Mouse (Mus musculus) CD4-positive, CD25-positive, alpha-beta regulatory T cell, adult 2 months (primary cell): ENCODE data around the gene Mical3.

Experiments
- DNase-seq: peaks from one replicate; pipeline ENCODE4 v3.0.0-alpha.2; 2012; ENCODE audit warnings: low read depth, low spot score

The Mical3 gene

DNA sequence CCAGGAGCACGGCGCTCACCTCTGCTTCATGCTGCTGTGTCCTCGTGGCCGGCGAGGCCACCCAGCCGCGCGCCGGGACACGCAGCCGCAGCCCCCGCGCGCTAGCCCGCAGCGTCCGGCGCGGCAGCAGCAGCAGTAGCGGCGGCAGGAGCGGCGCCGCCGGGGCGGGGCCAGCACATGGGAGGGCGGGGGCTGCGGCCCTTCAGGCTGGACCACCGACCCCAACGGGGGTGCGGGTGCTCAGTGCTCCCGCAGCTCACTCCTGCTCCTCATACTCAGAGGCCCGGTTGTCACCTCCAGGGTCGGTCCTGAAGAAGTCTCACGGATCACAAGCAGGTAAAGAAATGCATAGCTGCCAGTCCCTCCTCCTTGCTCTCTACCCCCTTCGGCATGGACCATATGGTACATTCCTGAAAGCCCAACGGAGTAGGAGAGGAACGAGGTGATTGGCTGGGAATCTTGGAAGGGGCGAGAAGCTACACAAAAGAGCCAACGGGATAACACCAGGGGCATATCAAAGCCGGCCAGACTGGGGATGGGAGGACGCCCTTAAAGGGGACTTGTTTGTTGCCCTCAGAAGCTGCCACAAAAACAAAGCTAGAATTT, 20.7 kb downstream of the Mical3 start:
- DNase-seq = peak; percentile 91

DNA sequence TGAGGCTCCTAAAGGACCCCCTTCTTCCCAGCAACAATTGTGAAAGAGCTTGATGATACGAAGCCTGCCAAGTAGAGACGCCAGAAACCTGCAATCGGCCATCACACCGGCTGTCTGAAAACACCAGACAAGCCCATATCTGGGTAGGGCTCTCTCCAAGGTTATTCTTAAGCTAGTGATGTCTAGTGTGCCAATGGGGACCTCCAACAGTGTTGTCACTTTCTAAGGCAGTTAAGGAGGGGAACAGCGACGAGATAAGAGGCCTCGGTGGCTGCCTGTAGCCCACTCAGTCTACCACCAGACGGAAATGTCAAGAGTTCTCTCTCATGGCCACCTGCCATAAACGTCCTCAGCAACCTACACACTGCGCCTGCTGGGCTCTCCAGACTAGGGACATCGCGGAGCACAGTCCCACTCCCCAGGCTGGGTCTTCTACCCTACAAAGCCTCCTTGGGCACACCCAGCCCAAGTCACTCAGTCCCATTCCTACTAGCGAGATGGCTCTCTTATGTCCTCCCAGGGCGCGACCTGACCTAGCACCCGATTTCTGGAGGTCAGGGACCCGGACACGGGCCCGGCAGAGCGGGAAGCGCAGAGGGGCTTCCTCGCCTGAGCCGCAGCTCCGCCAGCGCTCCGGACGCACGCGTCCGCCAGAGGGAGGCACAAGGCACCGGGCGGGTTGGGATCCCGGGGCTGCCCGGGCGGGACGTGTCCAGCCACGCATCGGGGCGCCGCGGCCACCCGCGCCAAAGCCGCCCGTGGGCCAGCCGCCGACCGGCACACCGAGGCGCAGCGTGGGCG, 21.4 kb downstream of the Mical3 start:
- DNase-seq = peak; percentile 46

DNA sequence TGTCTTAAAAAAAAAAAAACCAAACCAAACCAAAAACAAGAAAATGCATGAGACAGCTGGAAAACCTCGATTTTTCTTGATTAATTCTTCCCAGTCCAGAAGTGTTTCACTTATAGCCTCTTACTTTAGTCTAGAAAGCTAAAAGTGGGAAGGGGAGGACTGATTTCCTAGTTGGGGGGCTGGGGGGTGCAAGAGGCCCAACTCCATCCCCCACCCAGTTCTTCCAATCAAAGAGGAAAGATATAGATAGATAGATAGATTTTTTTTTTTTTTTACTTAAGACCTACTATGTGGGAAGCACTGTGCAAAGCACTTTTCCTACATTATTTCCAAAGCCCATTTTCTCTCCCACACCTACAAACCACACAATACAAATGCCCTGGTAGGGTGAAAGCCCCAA, 22.7 kb downstream of the Mical3 start:
- DNase-seq = no peak

DNA sequence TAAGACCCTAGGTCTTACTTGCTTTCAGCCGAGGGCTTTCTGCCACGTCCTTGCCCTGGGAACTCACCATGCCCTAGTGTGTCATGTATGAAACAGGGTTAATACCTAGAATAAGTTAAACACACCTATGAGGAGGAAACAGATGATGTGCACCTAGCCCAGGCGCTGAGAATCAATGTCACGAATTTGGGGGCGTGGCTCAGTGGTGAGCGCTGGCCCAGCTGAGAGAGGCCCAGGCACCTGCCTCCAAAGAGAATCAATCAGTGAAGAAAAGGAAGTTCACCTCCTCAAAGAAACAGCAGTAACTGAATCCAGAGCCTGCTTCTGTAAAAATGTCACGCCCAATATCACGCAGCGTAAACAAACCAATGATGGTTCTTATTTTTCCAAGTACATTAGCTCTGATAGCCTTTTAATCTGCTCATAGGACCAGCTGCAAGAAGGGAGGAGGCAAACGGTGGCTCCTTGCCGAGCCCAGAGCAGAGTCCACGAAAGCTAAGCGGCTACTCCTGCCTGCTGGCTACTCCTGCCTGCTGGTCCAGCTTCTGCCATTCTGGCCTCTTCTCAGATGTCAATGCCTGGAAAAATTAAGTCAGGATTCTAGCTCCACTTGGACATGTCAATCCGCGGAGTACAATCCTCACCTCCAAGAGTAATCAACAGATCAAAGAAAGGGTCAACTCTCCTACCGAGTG, 23.9 kb downstream of the Mical3 start:
- no peak for DNase-seq

DNA sequence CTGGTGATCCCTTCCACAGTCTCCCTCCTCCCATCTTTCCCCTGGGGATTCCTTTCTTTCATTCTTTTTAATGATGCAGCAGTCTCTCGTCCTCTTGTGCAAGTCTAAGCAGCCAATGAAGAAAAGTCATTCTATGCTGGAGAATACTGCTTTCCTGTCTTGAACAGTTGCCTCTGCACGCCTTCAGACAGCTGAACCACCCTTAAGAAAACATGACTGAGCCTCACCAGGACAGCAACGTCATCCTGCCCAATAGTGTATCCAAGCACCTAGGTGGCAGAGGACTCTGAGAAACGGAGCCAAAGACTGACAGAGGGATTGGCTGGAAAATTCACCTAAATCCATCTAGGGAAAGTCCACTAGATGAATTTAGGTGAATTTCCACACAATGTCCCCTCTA, 25.1 kb downstream of the Mical3 start:
- DNase-seq = no peak

DNA sequence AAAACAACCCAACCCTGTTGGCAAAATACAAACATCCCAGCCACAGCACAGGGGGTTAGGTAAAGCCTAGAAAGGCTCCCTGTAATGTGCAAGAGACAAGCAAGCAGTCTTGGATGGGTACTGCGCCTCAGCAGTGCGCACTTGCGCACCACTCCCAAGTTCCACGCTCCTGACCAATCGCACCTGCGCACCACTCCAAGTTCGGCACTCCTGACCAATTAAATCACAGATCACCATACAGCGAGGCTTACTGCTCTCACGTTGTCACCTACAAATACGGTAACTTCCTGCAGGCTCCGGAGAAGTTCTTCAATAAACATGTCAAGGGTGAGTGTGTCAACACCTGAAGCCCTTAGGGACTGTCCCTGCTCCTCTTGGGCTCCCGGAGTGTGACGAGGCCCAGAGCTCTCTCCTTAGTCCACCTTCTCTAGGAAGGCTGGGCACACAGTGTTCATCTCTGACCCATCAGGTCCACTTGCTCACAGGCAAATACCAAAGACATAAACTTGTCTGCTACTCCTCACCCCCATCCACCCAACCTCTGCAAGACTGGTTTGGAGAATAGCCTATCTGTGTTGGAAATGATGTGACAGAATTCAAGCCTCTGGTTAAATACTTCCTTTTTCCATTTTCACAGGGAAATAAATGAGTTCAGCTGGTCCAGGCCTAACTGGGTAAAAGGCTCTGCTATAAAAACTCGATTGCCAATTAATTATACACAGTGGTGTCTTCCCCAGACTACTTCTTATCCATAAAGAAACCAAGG, 27.2 kb downstream of the Mical3 start:
- DNase-seq = no peak

DNA sequence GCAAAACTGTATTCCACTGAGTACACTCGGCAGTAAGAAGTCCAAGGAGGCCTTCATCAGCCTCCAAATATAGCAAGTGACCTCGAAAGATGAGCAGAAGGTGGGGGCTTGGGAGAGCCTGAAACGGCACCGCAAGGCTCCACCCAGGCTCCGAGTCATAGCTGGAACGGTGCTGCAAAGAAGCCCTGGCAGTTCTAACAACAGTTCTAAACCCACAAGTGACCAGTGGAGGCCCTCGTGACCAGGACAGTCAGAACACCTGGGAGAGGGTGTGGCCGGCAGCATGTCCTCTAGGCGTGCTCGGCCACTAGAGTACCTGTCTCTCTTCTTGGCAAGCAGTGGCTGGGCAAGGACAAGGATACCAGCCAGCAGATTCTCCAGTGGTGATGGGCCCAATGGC, 27.9 kb downstream of the Mical3 start:
- DNase-seq = no peak

DNA sequence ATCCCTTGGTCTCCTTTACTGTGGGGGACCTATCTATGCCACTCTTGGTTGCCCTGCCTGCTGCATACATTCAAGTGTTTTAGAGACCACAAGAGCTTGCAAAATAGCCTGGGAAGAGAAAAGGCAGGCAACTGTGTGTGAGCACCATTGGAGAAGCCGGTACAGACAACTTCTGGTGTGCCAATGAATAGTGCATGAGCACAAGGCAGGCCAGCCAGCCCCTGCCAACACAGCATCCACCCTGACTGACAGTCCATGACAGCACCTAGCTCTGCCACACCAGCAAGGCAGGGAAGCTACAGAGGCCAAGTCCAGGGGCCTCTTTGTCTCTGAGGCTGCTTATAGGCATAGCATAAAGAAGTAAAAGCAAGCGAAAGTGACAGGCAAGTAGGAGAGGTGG, 28.7 kb downstream of the Mical3 start:
- DNase-seq = no peak

DNA sequence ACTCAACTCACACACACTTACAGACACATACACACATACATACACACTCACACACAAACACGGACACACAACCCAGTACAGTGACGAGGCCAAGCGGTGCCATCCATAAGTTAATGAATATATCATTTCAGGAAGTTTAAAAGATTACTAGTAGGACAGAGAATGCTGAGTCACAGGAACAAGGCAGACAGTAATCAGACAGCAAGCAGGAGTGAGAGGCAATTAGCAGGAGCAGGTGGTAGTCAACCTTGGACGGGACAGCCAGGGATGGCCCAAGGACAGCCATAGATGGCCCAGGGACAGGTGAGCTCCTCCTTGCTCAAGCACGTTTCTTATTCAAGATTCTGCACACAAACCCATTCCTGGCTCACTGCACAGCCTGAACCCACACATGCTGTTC, 29.6 kb downstream of the Mical3 start:
- DNase-seq = no peak

DNA sequence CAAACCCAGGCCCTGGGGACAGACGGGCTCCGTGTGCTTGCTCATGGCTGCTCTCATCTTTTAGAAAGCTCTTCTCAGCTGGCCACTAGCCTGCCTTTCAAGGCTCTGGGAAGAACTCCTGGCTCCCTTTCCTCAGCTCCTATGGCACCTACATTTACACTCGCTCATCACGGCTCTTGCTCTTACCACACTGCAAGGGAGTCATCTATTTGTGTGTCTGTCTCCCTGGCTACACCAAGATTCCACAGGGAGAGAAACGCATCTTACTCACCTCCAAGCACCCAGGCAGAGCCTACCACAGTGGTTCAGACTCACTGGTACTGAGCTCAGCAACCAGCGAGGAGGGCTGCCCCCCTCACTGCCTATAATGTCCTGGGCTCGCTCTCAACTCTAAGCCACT, 31.0 kb downstream of the Mical3 start:
- DNase-seq = no peak

DNA sequence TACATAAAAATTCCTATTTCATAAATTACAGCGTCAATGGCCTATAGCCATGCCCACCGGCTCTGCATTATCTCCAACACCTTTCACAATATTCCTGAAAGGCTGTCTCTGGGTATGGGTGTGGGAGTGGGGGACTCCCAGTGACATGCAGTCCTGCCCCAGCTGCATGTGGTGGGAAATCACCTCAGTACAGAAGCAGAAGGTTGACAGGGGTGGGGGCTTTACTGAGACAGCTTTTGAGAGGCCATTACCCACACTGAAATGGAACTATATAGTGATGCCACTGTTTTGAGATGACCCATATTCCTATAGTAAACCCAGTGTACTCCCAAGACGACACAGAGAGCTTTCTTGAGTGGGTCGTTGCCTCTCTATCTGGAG, 31.6 kb downstream of the Mical3 start:
- DNase-seq = no peak

DNA sequence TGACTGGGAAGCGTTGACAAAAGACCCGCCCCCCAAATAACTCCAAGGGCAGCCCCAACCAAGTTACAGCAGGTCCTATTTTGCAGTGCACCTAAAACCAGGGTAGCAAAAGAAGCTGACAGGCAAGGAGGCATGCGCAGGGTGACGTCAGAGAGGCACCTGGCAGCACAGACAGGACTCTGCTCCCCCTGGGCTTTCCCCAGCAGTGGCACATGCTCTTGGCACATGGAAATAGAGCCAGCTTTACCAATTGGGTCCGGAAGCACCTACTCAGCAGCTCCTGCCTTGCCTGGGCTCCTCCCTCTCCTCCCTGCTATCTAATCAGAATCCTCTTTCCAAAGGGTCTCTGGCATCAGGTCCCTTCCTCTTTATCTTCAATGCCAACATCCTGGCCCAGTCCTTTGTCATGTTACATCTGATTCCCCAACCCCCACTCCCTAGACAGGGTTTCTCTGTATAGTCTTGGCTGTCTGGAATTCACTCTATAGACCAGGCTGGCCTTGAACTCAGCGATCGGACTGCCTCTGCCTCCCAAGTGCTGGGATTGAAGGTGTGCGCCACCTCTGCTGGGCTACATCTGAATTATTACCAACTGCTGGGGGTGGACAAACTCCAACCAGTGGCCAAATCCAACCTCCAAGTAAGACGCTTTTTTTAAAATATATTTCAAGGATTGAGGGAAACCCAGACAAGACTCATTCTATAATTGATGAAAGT, 32.1 kb downstream of the Mical3 start:
- peak; percentile 58 for DNase-seq

DNA sequence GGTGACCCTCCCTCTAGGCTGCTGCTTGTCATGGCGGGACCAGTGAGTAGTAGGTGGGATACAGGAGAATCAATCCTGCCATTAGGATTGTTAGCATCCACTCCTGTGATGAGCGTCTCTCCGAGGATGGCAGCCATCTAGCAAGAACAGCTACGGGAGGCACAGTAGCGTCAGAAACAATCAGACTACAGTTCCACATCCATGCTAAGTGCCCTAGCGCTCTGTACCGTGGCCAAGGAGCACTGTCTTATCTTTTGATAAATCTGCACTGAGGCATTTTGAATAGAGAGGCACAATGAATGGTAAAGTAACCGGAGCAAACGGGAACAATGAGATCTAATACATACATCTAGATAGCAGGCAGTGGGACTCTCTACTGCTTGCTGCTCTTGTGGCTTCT, 32.7 kb downstream of the Mical3 start:
- DNase-seq = no peak

DNA sequence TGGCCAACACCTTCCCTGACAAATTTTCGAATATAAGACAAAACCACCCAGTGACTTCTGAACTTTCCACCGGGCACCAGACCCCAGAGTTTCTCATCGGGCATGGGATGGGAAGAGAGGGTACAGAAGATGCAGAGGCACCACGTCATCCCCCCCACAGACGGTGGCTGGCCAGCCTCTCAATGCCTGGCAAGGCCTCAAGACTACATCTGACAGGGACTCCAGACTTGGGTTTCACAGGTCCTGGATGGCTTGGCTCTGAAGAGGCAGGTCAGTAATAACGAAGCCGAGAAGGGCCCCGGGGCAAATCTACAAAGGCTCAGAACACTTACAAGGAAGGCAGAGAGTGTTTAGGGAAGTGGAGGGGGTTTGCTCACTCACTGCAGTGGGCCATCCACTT, 33.9 kb downstream of the Mical3 start:
- DNase-seq = no peak

DNA sequence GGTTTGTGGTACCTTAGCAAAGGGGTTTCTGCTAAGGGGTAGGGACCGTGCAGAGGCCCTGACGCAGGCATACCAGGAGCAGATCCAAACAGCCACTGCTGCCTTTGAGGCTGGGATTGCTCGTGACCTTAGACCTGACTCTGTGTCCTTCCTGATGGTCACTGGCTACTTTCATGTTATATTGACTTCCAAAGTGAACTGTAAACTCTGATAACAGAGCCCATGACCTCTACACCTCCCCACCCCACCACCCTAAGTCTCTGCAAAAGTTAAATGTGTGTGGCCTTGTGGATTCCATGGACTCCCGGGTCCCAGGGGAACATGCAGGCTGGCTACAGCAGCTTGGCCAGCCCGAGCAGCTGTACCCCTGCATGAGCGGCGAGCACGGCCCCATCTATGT, 34.4 kb downstream of the Mical3 start:
- no peak for DNase-seq

DNA sequence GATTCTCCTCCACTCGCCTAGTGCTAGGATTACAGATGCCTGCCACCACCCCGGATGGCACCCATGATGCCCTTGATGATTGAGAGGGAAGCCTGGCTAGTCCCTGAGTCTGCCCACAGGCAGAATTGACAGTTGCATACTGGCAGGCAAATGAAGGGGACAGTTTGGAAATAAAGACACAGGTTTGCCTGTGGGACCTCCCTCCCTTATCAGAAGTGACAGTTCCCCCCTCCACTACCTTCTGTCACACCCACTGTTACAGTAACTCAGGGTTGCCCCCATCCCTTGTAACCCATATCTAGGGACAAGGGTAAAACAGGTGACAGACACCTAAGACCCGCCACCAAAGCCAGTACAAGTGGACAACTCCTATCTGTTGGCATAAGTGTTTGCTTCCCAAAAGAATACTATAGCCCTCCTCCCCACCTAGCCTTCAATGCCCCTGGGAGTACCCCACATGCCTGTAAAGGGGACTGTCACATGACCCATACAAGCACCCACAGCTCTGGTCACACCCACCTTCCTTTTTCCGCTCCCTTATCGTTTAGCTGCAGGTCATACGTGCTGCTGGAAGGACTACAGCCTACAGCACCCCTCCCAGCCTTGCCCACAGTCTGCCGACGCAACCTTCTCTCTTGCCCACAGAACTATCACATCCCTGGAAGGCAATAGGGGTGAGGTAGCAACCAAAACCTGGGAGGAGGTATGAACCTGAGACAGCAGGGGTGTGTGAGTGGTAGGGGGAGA, 37.0 kb downstream of the Mical3 start:
- DNase-seq = no peak

DNA sequence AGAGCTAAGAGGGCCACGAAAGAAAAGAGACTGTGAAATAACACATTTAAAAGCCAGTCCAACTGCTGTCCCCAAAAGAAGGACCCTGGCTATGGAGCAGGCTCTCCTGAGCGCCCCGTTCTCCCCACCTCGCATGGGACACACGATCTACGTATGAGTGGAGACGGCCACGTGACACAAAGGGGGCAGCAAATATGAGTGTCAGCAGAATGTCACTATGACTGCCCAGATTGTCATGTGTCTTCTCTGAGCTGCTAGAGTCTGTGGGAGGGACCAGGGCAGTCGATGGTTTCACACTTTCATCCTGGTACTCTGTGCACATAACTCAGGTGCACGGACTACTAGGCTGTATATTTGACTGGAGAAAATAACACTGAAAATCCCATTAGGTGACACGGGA, 40.0 kb downstream of the Mical3 start:
- DNase-seq = no peak

DNA sequence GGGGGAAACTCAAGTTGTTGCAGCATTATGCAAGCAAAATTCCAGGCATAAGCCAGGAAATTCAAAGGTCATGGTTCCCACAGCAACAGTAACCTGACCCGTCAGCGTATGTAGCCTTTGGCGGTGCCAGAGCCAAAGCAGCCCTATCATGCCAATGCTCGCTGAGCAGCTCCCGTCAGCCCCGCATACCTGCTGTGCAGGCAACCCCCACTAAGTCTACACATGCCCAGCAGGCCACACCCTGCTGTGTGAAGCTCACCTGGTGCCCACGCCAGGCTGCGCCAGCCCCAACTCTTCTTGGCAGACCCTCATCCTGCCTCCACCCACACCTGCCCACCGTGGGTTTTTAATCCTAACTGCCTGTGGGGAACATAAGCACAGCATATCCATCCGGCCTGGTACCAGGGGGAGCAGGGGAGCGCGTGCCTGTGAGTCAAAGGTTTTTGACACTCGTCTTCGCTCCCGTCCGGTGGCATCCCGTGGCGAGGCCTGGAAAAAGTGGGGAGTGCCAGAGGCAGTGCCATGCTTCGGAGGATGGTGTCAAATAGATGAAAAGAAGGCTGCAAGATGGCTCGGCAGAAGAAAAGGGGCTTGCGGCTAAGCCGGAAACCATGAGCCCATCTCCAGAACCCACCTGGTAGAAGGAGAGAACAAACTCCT, 43.1 kb downstream of the Mical3 start:
- no peak for DNase-seq

DNA sequence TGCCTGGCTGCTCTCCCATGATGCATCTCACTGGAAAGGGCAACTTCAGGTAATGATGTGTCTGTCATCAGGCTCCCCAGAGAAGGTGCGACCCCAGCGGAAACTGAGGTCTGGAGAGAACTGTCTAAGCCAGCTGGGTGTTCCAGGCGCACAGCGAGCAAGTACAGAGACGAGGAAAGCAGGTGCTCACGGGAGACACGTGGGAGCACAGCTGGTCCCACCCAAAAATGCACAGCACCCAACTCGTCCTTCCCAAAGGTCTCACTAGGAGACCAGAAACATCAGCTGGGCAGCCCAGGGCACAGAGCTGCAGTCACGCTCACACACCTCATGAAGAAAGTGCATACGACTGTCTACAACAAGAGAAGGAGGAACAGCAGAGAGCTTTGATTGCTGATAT, 43.7 kb downstream of the Mical3 start:
- DNase-seq = no peak

DNA sequence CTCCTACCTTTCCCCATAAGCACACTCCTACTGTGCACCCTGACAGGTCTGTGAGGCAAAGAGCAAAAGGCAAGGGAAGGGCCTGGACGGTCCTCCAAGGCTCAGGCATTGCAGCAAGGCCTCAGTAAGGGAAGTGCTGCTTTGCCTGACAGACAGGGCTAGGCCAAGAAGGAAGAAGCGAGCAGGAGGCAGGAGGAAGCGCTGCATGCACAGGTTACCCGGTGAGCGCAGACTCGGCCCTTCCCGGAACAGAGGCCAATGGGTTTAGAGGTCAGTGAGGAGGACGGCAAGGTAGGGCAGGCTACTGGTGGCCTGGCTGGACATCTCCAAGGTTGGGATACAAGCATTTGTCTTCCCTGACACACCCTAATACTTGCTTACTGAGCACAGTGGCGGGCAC, 44.6 kb downstream of the Mical3 start:
- DNase-seq = no peak
